Mouse (Mus musculus): Measurements from ENCODE around the gene Spata25. TPM values are rescaled to one million over a fixed set of nuclear protein-coding genes. Genes with fewer than 3 reads are reported as not detected.
A peak's percentile ranks its signal among the peaks of the same experiment; 100 is the strongest.
"Not testable (repeated sequence)": the region's sequence is repeated elsewhere in the genome, so short reads cannot be mapped to it uniquely, and the experiment has no call there.

The Spata25 gene
- polyA plus RNA-seq, 1 experiment from 2014 or later, result not detected

GRCm38 (mm10) chr2:164857101-164857821 is 28.9 kb upstream of the Spata25 start, which contains the start of gene Pltp:
Pltp (minus strand) TSS chr2:164857711.
- DNase-seq (ENCODE audit: low spot score) (no peak), ATAC-seq (ENCODE audit: low FRiP score) (peak; percentile 82)
- peaks cover 20% of the 10 kb centered on the region for H3K4me1 ChIP-seq (replicated peaks; ENCODE audit: control insufficient read depth, insufficient read depth, low read length)
- peak within 1 kb of the TSS; percentile 44 for H3K4me3 ChIP-seq (replicated peaks; ENCODE audit: low read length)
- peak within 1 kb of the TSS; percentile 95 for H3K4me2 ChIP-seq (replicated peaks)
- H3K9ac ChIP-seq, result peak within 1 kb of the TSS; percentile 51
- no peaks in the 10 kb centered on the region for H3K36me3 ChIP-seq (replicated peaks; ENCODE audit: control insufficient read depth, insufficient read depth)
- no peaks in the 10 kb centered on the region for H3K9me3 ChIP-seq (ENCODE audit: control insufficient read depth, low read length)
- under 1% methylated on average over 42 of the region's 47 CpGs for WGBS
- peaks cover 34% of the 10 kb centered on the region for H3K27me3 ChIP-seq (ENCODE audit: control insufficient read depth, insufficient read depth, low read length)
- H3K27ac ChIP-seq, result peak within 1 kb of the TSS; percentile 59; the same call in 1 of the 2 replicates

GRCm38 (mm10) chr2:164856309-164857100 is 28.2 kb upstream of the Spata25 start:
- H3K4me2 ChIP-seq (replicated peaks), result peak overlapping the region; percentile 95
- no peaks in the 10 kb centered on the region for H3K36me3 ChIP-seq (replicated peaks; ENCODE audit: control insufficient read depth, insufficient read depth)
- WGBS, result 2% methylated on average over 42 of the region's 42 CpGs
- peak overlapping the region; percentile 51 for H3K9ac ChIP-seq
- peaks cover 20% of the 10 kb centered on the region for H3K4me1 ChIP-seq (replicated peaks; ENCODE audit: control insufficient read depth, insufficient read depth, low read length)
- 0 out of 2 replicates have a peak overlapping the region, but pooled peaks have one; percentile 20 for H3K27ac ChIP-seq
- DNase-seq (ENCODE audit: low spot score) (no peak), ATAC-seq (ENCODE audit: low FRiP score) (no peak; the same call in 1 of the 2 replicates)
- peaks cover 34% of the 10 kb centered on the region for H3K27me3 ChIP-seq (ENCODE audit: control insufficient read depth, insufficient read depth, low read length)
- H3K9me3 ChIP-seq (ENCODE audit: control insufficient read depth, low read length), result no peaks in the 10 kb centered on the region
- H3K4me3 ChIP-seq (replicated peaks; ENCODE audit: low read length), result peak overlapping the region; percentile 44

GRCm38 (mm10) chr2:164855572-164855971 is 27.2 kb upstream of the Spata25 start:
- H3K9ac ChIP-seq; DNase-seq (ENCODE audit: low spot score); H3K36me3 ChIP-seq (replicated peaks; ENCODE audit: control insufficient read depth, insufficient read depth); ATAC-seq (ENCODE audit: low FRiP score); H3K9me3 ChIP-seq (ENCODE audit: control insufficient read depth, low read length); H3K27ac ChIP-seq: not testable (repeated sequence)
- H3K4me2 ChIP-seq (replicated peaks), result peak overlapping the region; percentile 95
- 81% methylated on average over 5 of the region's 5 CpGs for WGBS
- H3K4me3 ChIP-seq (replicated peaks; ENCODE audit: low read length), result peak overlapping the region; percentile 44
- H3K4me1 ChIP-seq (replicated peaks; ENCODE audit: control insufficient read depth, insufficient read depth, low read length), result peaks cover 20% of the 10 kb centered on the region
- H3K27me3 ChIP-seq (ENCODE audit: control insufficient read depth, insufficient read depth, low read length), result peaks cover 34% of the 10 kb centered on the region

GRCm38 (mm10) chr2:164850061-164850460 is 21.7 kb upstream of the Spata25 start:
- H3K27ac ChIP-seq, result no peak overlapping the region
- H3K9ac ChIP-seq, result no peak overlapping the region
- no peaks in the 10 kb centered on the region for H3K9me3 ChIP-seq (ENCODE audit: control insufficient read depth, low read length)
- no peaks in the 10 kb centered on the region for H3K27me3 ChIP-seq (ENCODE audit: control insufficient read depth, insufficient read depth, low read length)
- no peak for DNase-seq (ENCODE audit: low spot score)
- no peak overlapping the region for H3K4me2 ChIP-seq (replicated peaks)
- no peaks in the 10 kb centered on the region for H3K4me1 ChIP-seq (replicated peaks; ENCODE audit: control insufficient read depth, insufficient read depth, low read length)
- WGBS, result 91% methylated on average over 8 of the region's 8 CpGs
- no peak overlapping the region for H3K4me3 ChIP-seq (replicated peaks; ENCODE audit: low read length)
- no peak for ATAC-seq (ENCODE audit: low FRiP score)
- no peaks in the 10 kb centered on the region for H3K36me3 ChIP-seq (replicated peaks; ENCODE audit: control insufficient read depth, insufficient read depth)

- H3K4me3 ChIP-seq (replicated peaks; ENCODE audit: low read length), result no peak overlapping the region
- no peak overlapping the region for H3K9ac ChIP-seq
- H3K4me2 ChIP-seq (replicated peaks), result no peak overlapping the region
- ATAC-seq (ENCODE audit: low FRiP score), result no peak
- H3K4me1 ChIP-seq (replicated peaks; ENCODE audit: control insufficient read depth, insufficient read depth, low read length), result no peaks in the 10 kb centered on the region
- H3K27ac ChIP-seq, result no peak overlapping the region
- DNase-seq (ENCODE audit: low spot score), result no peak
- no peaks in the 10 kb centered on the region; the same call in 1 of the 2 replicates for H3K36me3 ChIP-seq (replicated peaks; ENCODE audit: control insufficient read depth, insufficient read depth)
- whole genome bisulfite sequencing, result 51% methylated on average over 3 of the region's 3 CpGs
- no peaks in the 10 kb centered on the region for H3K9me3 ChIP-seq (ENCODE audit: control insufficient read depth, low read length)
- no peaks in the 10 kb centered on the region for H3K27me3 ChIP-seq (ENCODE audit: control insufficient read depth, insufficient read depth, low read length)
Measured at GRCm38 (mm10) chr2:164845782-164846181, 17.4 kb upstream of the Spata25 start.

- Histone ChIP-seq H3K9me3 (ENCODE audit: control insufficient read depth, low read length) (no peaks in the 10 kb centered on the region), H3K36me3 (replicated peaks; ENCODE audit: control insufficient read depth, insufficient read depth) (peaks cover 34% of the 10 kb centered on the region), H3K27ac (no peak overlapping the region), H3K4me3 (replicated peaks; ENCODE audit: low read length) (peak overlapping the region; percentile 68; the same call in 1 of the 2 replicates), H3K4me2 (replicated peaks) (peak overlapping the region; percentile 99; the same call in 1 of the 2 replicates), H3K4me1 (replicated peaks; ENCODE audit: control insufficient read depth, insufficient read depth, low read length) (peaks cover 16% of the 10 kb centered on the region), H3K9ac (no peak overlapping the region), H3K27me3 (ENCODE audit: control insufficient read depth, insufficient read depth, low read length) (no peaks in the 10 kb centered on the region)
- WGBS, result 99% methylated on average over 4 of the region's 4 CpGs
- ATAC-seq (ENCODE audit: low FRiP score) (no peak), DNase-seq (ENCODE audit: low spot score) (no peak)
Measured at GRCm38 (mm10) chr2:164835164-164835563, 6.8 kb upstream of the Spata25 start.

- WGBS, result 37% methylated on average over 8 of the region's 8 CpGs
- DNase-seq (ENCODE audit: low spot score) (no peak), ATAC-seq (ENCODE audit: low FRiP score) (no peak)
- Histone ChIP-seq H3K4me3 (replicated peaks; ENCODE audit: low read length) (peak overlapping the region; percentile 68), H3K9ac (peak overlapping the region; percentile 70), H3K27me3 (ENCODE audit: control insufficient read depth, insufficient read depth, low read length) (no peaks in the 10 kb centered on the region), H3K9me3 (ENCODE audit: control insufficient read depth, low read length) (no peaks in the 10 kb centered on the region), H3K4me1 (replicated peaks; ENCODE audit: control insufficient read depth, insufficient read depth, low read length) (peaks cover 16% of the 10 kb centered on the region), H3K4me2 (replicated peaks) (peak overlapping the region; percentile 99), H3K27ac (no peak overlapping the region), H3K36me3 (replicated peaks; ENCODE audit: control insufficient read depth, insufficient read depth) (peaks cover 27% of the 10 kb centered on the region)
Measured at GRCm38 (mm10) chr2:164834531-164834930, 6.2 kb upstream of the Spata25 start.

- H3K9me3 ChIP-seq (ENCODE audit: control insufficient read depth, low read length), result no peaks in the 10 kb centered on the region
- peak within 1 kb of the TSS; percentile 99 for H3K4me2 ChIP-seq (replicated peaks)
- WGBS, result 0% methylated on average over 31 of the region's 31 CpGs
- peak within 1 kb of the TSS; percentile 70 for H3K9ac ChIP-seq
- no peaks in the 10 kb centered on the region for H3K27me3 ChIP-seq (ENCODE audit: control insufficient read depth, insufficient read depth, low read length)
- DNase-seq (ENCODE audit: low spot score), result peak; percentile 97
- peak; percentile 62 for ATAC-seq (ENCODE audit: low FRiP score)
- H3K36me3 ChIP-seq (replicated peaks; ENCODE audit: control insufficient read depth, insufficient read depth), result peaks cover 20% of the 10 kb centered on the region
- H3K4me1 ChIP-seq (replicated peaks; ENCODE audit: control insufficient read depth, insufficient read depth, low read length), result peaks cover 16% of the 10 kb centered on the region
- H3K27ac ChIP-seq, result peak within 1 kb of the TSS; percentile 82
- H3K4me3 ChIP-seq (replicated peaks; ENCODE audit: low read length), result peak within 1 kb of the TSS; percentile 68
Measured at GRCm38 (mm10) chr2:164833314-164833959, 5.1 kb upstream of the Spata25 start, which contains the start of gene Neurl2. Neurl2 (minus strand) TSS chr2:164833456.

All from hindbrain, embryonic 14.5 days (tissue).